Mouse (Mus musculus) thymus, adult 2 months (tissue): ENCODE results near the gene Hlf.

Experiments
- CTCF ChIP-seq: fragments of 200-500 bp; IDR thresholded peaks from 2 replicates; pipeline ENCODE4 v1.5.1; 2012; ENCODE audit warnings: mild to moderate bottlenecking, control low read depth, low read length, moderate library complexity, borderline replicate concordance; ENCODE audit not compliant: control insufficient read depth, poor library complexity, insufficient read depth; ENCODE audit errors: extremely low read depth
- POLR2A ChIP-seq: fragments of 200-500 bp; IDR thresholded peaks from 2 replicates; pipeline ENCODE4 v1.6.1; 2012; ENCODE audit warnings: mild to moderate bottlenecking, low read length, control low read depth, moderate library complexity; ENCODE audit not compliant: control insufficient read depth, poor library complexity, insufficient read depth; ENCODE audit errors: extremely low read depth

DNA sequence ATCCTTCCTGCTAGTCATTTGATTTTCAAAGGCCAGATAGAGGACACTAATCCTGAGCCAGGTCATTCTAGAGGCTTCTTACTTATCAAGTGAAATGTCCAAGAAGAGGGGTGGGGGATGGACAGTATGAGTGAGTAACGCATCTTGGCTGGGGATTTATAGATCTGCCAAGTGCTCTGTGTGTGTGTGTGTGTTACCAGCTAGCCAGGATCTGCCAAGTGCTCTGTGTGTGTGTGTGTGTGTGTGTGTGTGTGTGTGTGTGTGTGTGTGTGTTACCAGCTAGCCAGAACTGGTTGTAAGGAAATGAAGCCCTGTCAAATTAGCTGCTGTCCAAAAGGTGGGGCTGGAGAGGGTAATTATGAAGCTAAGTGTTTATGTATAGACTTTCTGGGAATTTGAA lies 55.9 kb downstream of the Hlf start:
- TF ChIP-seq CTCF, result no peak
- no peak for TF ChIP-seq POLR2A
